Mouse (Mus musculus): ENCODE measurements around the gene H2-D1. TPM values are rescaled to one million over a fixed set of nuclear protein-coding genes. Genes with fewer than 3 reads are reported as not detected.

Gene H2-D1
- polyA plus RNA-seq, 1 experiment from 2014 or later, result 56.6 TPM

DNA sequence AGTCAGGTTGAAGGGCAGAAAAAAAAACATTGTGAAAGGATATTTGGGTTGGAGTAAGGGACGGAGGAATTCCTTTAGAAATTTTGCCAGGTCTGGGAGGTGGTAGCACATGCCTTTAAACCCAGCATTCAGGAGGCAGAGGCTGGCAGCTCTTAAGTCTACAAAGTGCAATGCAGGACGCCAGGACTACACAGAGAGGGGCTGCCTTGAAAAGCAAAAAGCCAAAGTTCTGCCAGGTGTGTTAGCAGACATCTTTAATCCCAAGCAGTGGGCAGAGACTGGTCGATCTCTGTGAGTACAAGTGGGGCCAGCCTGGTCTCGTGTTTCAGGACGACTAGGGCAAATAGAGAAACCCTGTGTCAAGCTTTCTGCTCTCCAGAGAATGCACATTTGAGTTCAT, 10.5 kb upstream of the H2-D1 start:
- no peak for ATAC-seq (replicated peaks; ENCODE audit: insufficient number of reproducible peaks, insufficient read depth, low FRiP score, low read depth)
- Histone ChIP-seq H3K27me3 (no peaks in the 10 kb centered on the region), H3K27ac (no peak overlapping the region), H3K4me1 (replicated peaks) (peaks cover 4% of the 10 kb centered on the region), H3K4me3 (no peak overlapping the region), H3K36me3 (peaks cover 72% of the 10 kb centered on the region), H3K9ac (no peak overlapping the region), H3K4me2 (no peak overlapping the region), H3K9me3 (replicated peaks) (no peaks in the 10 kb centered on the region)
- 83% methylated on average over 5 of the region's 5 CpGs for WGBS

DNA sequence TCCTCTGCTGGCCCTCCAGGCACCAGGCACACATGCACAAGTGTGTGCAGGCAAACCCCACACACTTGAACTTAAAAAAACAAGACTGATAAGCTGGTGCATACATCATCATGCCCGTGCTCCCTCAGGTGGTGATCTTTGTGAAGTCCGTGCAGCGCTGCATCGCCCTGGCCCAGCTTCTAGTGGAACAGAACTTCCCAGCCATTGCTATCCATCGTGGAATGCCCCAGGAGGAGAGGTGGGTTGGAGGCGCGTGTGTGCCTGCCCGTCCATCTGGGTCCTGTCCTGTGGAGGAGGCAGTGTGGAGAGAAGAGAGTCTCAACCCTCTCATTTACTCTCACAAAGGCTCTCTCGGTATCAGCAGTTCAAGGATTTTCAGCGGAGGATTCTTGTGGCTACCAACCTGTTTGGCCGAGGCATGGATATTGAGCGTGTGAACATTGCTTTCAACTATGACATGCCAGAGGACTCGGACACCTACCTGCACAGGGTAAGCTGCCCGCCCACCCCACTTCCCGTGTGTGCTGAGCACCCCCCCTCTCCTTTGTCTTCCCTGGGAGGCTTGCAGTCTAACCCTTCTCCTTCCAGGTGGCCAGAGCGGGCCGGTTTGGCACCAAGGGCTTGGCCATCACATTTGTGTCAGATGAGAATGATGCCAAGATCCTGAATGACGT, 9.8 kb upstream of the H2-D1 start:
- peaks cover 2% of the 10 kb centered on the region; the same call in 1 of the 2 replicates for H3K4me1 ChIP-seq (replicated peaks)
- H3K4me3 ChIP-seq, result no peak overlapping the region
- H3K9ac ChIP-seq, result no peak overlapping the region
- ATAC-seq (replicated peaks; ENCODE audit: insufficient number of reproducible peaks, insufficient read depth, low FRiP score, low read depth), result no peak
- H3K4me2 ChIP-seq, result no peak overlapping the region
- no peaks in the 10 kb centered on the region for H3K9me3 ChIP-seq (replicated peaks)
- peaks cover 64% of the 10 kb centered on the region for H3K36me3 ChIP-seq
- no peaks in the 10 kb centered on the region for H3K27me3 ChIP-seq
- H3K27ac ChIP-seq, result no peak overlapping the region
- WGBS, result 80% methylated on average over 18 of the region's 18 CpGs

DNA sequence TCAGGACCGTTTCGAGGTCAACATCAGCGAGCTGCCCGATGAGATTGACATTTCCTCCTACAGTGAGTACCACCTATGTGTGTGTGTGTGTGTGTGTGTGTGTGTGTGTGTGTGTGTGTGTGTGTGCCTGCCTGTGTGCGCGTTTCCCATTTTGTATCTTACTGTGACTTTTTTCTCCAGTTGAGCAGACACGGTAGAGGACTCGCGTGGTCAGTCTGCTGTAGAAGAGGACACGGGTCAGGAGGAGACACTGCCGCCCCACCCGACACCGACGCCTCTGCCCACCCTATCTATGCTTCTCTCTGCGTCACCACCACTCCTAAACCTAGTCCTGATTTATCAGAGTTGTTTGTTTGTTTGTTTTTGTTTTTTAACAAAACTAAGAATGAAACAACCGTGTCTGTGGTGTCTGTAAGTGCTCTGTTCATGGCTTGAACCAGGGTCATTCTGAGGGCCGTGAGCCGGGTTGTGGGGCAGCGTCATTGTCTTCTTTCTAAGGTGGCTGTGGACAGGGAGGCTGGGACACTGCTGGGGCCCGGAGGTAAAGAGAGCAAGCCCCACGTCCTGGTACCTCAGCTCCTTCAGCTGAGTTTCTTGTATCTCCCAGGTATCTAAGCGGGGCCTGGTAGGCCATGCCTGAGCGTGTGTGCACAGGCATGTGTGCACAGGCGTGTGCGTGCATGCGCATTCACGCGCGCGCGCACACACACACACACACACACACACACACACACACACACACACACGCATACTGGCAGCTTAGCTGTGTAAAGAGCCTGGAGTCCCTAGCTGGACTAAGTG, 9.0 kb upstream of the H2-D1 start:
- H3K9ac ChIP-seq, result no peak overlapping the region
- H3K4me3 ChIP-seq, result no peak overlapping the region
- ATAC-seq (replicated peaks; ENCODE audit: insufficient number of reproducible peaks, insufficient read depth, low FRiP score, low read depth), result no peak
- no peak overlapping the region for H3K27ac ChIP-seq
- WGBS, result 81% methylated on average over 32 of the region's 32 CpGs
- H3K27me3 ChIP-seq, result no peaks in the 10 kb centered on the region
- H3K4me2 ChIP-seq, result no peak overlapping the region
- H3K36me3 ChIP-seq, result peaks cover 57% of the 10 kb centered on the region
- no peaks in the 10 kb centered on the region for H3K9me3 ChIP-seq (replicated peaks)
- H3K4me1 ChIP-seq (replicated peaks), result peaks cover 8% of the 10 kb centered on the region

DNA sequence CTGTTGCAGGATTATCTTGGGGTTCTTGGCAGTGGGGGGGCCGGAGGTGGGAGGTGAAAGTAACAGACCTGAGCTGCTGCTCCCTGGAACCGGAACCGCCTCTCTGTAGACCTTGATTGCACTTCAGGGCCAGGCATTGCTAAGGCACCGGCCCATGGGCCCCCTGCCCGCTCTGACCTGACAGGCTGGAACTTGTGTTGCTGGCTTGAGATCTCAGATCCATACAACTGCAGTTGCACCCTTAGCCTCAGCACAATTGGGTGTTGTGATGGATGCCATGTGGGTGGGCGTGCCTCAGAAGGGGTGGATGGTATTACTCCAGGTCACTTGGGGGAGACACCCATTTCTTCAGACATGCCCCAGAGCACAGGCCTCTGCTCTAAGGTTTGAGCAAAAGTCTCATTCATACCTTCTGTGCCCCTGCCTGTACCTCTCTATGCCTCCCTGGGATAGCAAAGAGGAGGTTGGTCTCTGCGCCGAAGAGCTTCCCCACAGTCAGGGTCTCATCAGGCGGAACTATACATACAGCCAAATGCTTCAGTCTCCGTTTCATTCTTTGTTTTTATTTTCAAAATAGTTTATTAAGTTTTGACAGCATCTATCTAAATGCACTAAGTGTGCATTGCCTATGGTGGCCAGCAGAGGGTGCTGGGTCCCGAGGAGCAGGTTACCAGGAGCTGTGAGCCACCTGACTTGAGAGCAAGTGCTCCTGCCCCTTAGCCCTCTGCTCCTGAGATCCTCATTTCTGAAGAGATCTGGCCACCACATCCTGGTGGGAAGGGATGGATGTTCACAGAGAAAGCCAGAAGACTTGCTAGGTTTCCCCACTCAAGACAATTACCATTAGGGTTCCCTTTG, 8.1 kb upstream of the H2-D1 start:
- Histone ChIP-seq H3K4me2 (no peak overlapping the region), H3K9ac (no peak overlapping the region), H3K27me3 (no peaks in the 10 kb centered on the region), H3K4me3 (no peak overlapping the region), H3K4me1 (replicated peaks) (peaks cover 8% of the 10 kb centered on the region), H3K9me3 (replicated peaks) (no peaks in the 10 kb centered on the region), H3K27ac (no peak overlapping the region), H3K36me3 (peaks cover 47% of the 10 kb centered on the region)
- no peak for ATAC-seq (replicated peaks; ENCODE audit: insufficient number of reproducible peaks, insufficient read depth, low FRiP score, low read depth)
- 56% methylated on average over 11 of the region's 11 CpGs for WGBS

DNA sequence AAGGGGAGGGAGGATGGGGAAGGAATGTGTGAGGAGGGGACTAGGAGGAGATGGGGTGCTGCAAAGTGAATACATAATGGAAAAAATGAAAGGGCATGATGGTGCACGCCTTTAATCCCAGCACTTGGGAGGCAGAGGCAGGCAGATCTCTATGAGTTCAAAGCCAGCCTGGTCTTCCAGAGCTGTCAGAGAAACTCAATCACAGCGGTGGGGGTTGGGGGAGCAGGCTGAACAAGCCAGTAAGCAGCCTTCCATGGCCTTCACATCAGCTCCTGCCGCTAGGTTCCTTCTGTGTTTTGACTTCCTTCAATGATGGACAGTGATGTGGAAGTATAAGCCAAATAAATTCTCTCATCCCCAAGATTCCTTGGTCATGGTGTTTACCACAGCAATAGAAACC, 7.2 kb upstream of the H2-D1 start:
- no peak overlapping the region for H3K9ac ChIP-seq
- H3K4me2 ChIP-seq, result no peak overlapping the region
- no peaks in the 10 kb centered on the region for H3K27me3 ChIP-seq
- no peak overlapping the region for H3K4me3 ChIP-seq
- H3K36me3 ChIP-seq, result peaks cover 39% of the 10 kb centered on the region
- no peak overlapping the region for H3K27ac ChIP-seq
- H3K9me3 ChIP-seq (replicated peaks), result no peaks in the 10 kb centered on the region
- peaks cover 8% of the 10 kb centered on the region for H3K4me1 ChIP-seq (replicated peaks)
- no peak for ATAC-seq (replicated peaks; ENCODE audit: insufficient number of reproducible peaks, insufficient read depth, low FRiP score, low read depth)
- 69% methylated on average over 3 of the region's 3 CpGs for WGBS

DNA sequence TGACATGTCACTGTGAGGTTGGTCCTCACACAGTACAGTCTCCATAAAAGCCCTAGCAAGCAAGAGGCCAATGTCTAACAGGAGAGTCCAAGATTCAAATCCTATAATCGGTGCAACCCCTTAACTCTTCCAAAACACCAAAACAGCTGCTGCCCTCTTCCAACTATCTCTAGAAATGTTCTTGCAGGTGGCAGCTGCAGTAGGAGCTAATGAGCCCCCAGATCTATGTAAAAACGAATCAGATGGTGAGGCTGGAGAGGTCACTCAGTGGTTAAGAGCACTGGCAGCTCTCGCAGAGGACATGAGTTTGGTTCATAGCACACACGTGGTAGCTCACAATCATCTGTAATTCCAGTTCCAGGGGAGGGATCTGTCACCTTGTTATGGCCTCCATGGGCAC, 6.8 kb upstream of the H2-D1 start:
- Histone ChIP-seq H3K4me2 (no peak overlapping the region), H3K27me3 (no peaks in the 10 kb centered on the region), H3K27ac (no peak overlapping the region), H3K9me3 (replicated peaks) (no peaks in the 10 kb centered on the region), H3K4me3 (no peak overlapping the region), H3K4me1 (replicated peaks) (peaks cover 8% of the 10 kb centered on the region), H3K36me3 (peaks cover 35% of the 10 kb centered on the region), H3K9ac (no peak overlapping the region)
- no peak for ATAC-seq (replicated peaks; ENCODE audit: insufficient number of reproducible peaks, insufficient read depth, low FRiP score, low read depth)
- 47% methylated on average over 4 of the region's 4 CpGs for WGBS

DNA sequence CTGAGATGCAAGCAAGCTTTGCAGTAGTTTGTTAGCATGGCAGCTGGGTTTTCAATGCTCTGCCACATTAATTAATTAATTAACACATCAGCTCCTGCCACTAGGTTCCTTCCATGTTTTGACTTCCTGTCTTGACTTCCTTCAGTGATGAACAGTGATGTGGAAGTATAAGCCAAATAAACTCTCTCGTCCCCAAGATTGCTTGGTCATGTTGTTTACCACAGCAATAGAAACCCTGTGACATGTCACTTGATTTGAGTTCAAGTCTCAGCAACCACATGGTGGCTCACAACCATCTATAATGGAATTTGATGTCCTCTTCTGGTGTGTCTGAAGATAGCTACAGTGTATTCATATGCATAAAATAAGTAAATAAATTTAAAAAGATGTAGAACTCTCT, 5.2 kb upstream of the H2-D1 start:
- WGBS, result 56% methylated on average over 1 of the region's 1 CpGs
- peak overlapping the region; percentile 55; the same call in 1 of the 2 replicates for H3K4me2 ChIP-seq
- no peak overlapping the region for H3K27ac ChIP-seq
- ATAC-seq (replicated peaks; ENCODE audit: insufficient number of reproducible peaks, insufficient read depth, low FRiP score, low read depth), result no peak
- peak overlapping the region; percentile 37; the same call in 1 of the 2 replicates for H3K4me3 ChIP-seq
- H3K9me3 ChIP-seq (replicated peaks), result no peaks in the 10 kb centered on the region
- peaks cover 8% of the 10 kb centered on the region for H3K4me1 ChIP-seq (replicated peaks)
- peaks cover 19% of the 10 kb centered on the region for H3K36me3 ChIP-seq
- peaks cover 9% of the 10 kb centered on the region; the same call in 1 of the 2 replicates for H3K27me3 ChIP-seq
- no peak overlapping the region for H3K9ac ChIP-seq

DNA sequence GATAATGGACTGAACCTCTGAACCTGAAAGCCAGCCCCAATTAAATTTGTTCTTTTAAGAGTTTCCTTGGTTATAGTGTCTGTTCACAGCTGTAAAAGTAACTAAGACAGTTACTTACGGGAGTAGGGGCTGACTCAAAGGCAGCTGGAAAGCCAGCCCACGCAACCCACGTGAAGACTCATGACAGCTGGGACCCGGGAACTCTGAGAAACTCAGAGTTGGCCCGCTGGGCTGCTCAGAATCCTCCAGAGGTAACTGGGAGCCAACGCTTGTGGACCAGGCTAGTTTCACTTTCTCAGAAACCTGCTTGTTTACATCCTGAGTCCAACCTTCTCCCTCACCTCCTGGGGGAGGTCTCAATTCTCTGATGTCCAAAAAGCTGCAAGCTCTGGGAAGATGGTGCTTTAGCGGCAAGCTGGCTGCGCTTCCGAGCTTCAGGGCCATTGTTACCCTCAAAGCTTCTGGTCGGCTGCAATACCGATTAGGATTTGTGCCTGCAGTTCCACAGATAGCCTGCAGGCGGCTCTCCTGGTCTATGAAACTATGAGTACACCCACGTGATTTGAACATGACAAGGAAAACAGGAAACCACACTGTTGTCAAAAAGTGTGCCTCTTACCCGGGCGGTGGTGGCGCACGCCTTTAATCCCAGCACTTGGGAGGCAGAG, 4.6 kb upstream of the H2-D1 start:
- peak overlapping the region; percentile 43 for H3K9ac ChIP-seq
- H3K9me3 ChIP-seq (replicated peaks), result no peaks in the 10 kb centered on the region
- H3K27me3 ChIP-seq, result peaks cover 11% of the 10 kb centered on the region
- H3K4me3 ChIP-seq, result peak overlapping the region; percentile 37
- 0 out of 2 replicates have a peak, but pooled peaks have one; percentile 28 for ATAC-seq (replicated peaks; ENCODE audit: insufficient number of reproducible peaks, insufficient read depth, low FRiP score, low read depth)
- WGBS, result 14% methylated on average over 17 of the region's 17 CpGs
- H3K27ac ChIP-seq, result no peak overlapping the region
- H3K36me3 ChIP-seq, result peaks cover 14% of the 10 kb centered on the region
- H3K4me1 ChIP-seq (replicated peaks), result peaks cover 12% of the 10 kb centered on the region
- peak overlapping the region; percentile 55 for H3K4me2 ChIP-seq

DNA sequence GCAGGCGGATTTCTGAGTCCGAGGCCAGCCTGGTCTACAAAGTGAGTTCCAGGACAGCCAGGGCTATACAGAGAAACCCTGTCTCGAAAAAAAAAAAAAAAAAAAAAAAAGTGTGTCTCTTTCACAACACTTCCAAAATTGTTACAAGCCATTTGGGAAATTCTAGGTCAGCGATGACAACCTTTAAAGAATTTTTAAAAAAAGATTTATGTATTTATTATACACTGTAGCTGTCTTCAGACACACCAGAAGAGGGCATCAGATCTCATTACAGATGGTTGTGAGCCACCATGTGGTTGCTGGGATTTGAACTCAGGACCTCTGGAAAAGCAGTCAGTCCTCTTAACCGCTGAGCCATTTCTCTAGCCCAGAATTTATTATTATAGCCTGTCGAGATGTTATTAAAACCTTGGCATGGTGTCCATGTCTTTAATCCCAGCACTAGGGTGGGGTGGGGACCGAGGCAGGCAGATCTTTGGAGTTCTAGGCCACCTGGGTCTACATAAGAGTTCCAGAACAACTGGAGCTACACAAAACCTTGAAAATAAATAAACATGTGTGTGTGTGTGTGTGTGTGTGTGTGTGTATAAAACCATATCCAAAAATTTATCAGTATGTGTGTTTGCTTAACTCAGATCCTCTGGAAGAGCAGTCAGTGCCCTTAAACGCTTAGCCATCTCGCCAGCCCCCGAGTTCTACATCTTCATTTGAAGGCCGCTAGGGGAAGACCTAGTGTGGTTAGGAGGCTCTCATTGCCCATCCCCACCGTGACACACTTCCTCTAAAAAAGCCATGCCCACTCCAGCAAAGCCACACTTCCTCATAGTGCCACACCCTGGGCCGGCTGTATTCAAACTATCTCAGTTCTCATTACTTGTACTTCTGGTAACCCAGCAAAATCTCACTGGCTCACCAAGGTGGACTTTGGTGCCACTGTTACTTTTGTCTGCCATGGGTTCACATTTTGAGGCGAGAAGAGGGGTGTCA, 3.7 kb upstream of the H2-D1 start:
- no peak overlapping the region for H3K9ac ChIP-seq
- H3K9me3 ChIP-seq (replicated peaks), result no peaks in the 10 kb centered on the region
- H3K36me3 ChIP-seq, result peaks cover 5% of the 10 kb centered on the region; the same call in 1 of the 2 replicates
- ATAC-seq (replicated peaks; ENCODE audit: insufficient number of reproducible peaks, insufficient read depth, low FRiP score, low read depth), result no peak
- H3K4me1 ChIP-seq (replicated peaks), result peaks cover 12% of the 10 kb centered on the region
- no peak overlapping the region for H3K27ac ChIP-seq
- WGBS, result 50% methylated on average over 14 of the region's 14 CpGs
- H3K27me3 ChIP-seq, result peaks cover 19% of the 10 kb centered on the region
- H3K4me2 ChIP-seq, result peak overlapping the region; percentile 55
- peak overlapping the region; percentile 37; the same call in 1 of the 2 replicates for H3K4me3 ChIP-seq

DNA sequence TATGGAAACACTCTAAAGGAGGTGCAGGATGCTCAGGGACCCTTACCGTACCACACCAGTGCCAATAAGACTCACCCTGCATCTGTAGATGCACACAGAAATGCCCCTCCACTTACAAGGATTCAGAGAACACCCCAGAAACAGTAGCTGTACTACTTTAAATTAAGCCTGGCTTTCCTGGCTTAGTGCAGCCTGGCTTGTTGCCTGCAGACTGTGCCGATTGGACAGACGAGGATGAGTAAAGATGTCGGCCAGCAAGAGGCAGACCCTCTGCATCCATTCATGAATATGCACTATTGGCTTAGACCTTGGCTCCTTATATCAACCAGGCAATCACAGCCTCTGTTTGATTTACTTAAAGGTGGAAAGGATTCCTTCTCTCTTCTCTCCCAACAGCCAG, 2.9 kb upstream of the H2-D1 start:
- H3K27me3 ChIP-seq, result peaks cover 26% of the 10 kb centered on the region
- no peak for ATAC-seq (replicated peaks; ENCODE audit: insufficient number of reproducible peaks, insufficient read depth, low FRiP score, low read depth)
- no peak overlapping the region for H3K27ac ChIP-seq
- WGBS, result 61% methylated on average over 4 of the region's 4 CpGs
- no peaks in the 10 kb centered on the region for H3K36me3 ChIP-seq
- H3K4me1 ChIP-seq (replicated peaks), result peaks cover 12% of the 10 kb centered on the region
- H3K4me2 ChIP-seq, result no peak overlapping the region
- H3K9ac ChIP-seq, result no peak overlapping the region
- H3K9me3 ChIP-seq (replicated peaks), result no peaks in the 10 kb centered on the region
- H3K4me3 ChIP-seq, result no peak overlapping the region

Data from heart, embryonic 15.5 days (tissue).